Mouse (Mus musculus) MEL (cell line): ENCODE results near the gene Slf1.

Experiments used
- CTCF ChIP-seq, 3 experiments: IDR thresholded peaks in 2 of 3; conservative IDR thresholded peaks in 1 of 3; 2 replicates each; pipeline ENCODE4 v1.5.1; 2011 to 2012; ENCODE audit warnings: low read length in 3 of 3, low read depth in 2 of 3, mild to moderate bottlenecking in 2 of 3, improper control_type of control experiment in 1 of 3, inconsistent platforms in 1 of 3, mixed read lengths in 1 of 3, moderate library complexity in 1 of 3; ENCODE audit not compliant: control insufficient read depth in 1 of 3, insufficient read depth in 1 of 3, poor library complexity in 1 of 3, severe bottlenecking in 1 of 3
- USF1 ChIP-seq: IDR thresholded peaks from 2 replicates; pipeline ENCODE4 v1.6.1; 2014; ENCODE audit warnings: low read depth, mild to moderate bottlenecking, inconsistent platforms, low read length, improper control_type of control experiment, moderate library complexity

- TF ChIP-seq USF1 (no peak), CTCF (IDR thresholded peaks at IDR 0.05 in 2 of 3, conservative IDR thresholded peaks at IDR 0.05 in 1 of 3; ENCODE audit: control insufficient read depth in 1 of 3, insufficient read depth in 1 of 3, low read depth in 2 of 3, low read length in 3 of 3, poor library complexity in 1 of 3, severe bottlenecking in 1 of 3) (no peak)
Measured at GRCm38 (mm10) chr13:77125159-77125558, 10.1 kb downstream of the Slf1 start.
